Mouse (Mus musculus): ENCODE data around the gene Gli3.

Gli3 gene

DNA sequence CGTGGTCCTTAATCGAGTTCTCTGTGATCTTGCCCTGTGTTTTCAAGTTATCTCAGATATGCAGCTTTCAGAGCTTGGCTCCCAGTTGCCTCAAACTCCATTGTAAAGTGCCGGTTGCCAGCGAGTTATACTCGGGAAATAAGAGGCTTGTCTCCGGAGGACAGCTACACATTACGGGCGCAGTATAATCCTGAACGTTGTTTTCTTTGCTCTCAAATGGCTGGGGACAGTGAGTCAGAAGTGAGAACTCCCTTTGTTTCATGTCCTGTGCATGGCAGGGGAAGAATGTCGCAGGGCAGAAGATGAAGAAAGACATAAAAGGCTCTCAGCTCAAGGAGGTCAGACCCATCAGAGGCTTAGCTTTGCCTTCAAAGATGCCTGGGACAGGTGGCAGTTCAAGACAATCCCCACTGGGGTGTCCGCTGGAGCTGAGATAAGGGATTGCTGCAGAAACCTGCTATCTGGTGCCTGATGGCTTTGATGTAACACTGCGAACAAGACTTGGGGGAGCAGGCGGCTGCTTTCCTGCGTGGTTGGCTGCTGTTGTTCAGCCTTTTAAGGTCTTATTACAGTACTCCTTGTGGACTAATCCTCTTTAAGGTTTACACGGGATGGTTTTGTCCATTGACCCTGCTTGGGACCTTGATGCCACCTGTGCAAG lies 108.0 kb downstream of the Gli3 start:
- no peak for DNase-seq

DNA sequence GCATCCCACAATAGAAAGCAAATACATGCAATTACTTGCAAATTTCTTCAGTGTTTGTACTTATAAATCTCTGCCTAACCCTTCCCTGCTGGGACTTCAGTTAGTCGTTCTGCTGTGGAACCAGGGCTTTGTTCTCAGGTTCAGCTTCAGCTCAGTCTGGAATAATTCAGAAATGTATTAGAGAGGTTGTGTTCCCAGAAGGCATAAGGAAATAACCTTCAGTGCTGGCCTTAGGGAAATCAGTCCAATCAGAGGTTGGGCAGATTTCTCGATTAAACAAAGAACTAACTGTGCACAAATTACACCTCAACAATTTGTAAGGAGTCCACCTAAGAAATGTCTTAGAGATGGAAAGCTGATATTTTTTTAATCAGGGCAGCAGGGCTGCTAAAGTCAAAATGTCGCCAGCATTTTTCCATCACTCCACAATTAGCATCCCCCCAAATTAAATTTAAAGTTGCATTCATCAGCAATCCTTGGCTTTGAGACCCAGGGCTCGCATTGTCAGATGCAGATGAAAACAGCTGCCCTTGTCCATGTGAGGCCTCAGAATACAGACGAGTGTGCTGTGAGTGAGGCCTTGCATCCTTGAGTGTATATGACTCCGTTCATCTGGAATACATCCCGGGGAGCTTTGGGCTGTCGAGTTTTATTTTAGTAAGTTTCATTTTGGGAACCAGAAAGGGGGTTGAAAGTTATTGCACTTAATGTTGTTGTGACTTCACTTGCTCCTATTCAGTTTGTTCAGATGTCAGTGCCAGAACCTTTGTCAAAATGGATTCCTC lies 114.3 kb downstream of the Gli3 start:
- DNase-seq: no peak

DNA sequence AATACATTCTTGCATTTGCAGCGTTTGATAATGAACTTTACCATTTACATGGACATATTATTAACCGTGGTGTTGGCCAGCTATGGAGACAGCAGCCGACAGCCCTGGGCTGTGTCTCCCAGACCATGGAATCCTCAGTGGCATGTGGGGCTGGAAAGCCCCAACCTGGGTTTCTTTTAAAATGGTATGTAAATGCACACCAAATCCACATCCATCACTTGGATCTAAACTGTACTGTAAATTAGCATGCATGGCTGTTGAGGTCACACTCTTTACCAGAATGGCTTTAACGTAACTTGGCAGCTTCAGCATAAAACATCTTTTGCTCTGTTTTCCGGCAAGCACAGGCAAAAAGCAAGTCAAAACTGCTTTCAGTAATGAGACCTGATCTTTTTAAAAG lies 117.4 kb downstream of the Gli3 start:
- no peak for DNase-seq

DNA sequence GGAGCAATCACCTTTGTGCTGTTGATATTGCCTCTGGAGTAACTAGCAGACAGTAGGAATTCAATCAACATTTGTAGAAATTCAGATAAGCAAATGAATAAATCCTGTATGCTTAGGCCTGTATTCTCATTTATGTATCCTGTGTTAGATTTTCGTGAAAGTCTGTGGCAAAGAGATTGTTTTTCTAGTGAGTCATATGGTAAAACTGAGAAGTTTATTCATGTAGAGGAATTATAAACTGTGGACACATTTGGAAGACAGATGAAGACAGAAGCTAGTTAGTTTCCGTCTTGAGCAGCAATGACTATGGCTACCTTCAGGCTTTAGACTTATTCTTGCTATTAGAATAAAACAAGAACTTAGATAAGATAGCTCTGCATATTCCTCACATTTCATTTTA lies 122.9 kb downstream of the Gli3 start:
- no peak for DNase-seq

DNA sequence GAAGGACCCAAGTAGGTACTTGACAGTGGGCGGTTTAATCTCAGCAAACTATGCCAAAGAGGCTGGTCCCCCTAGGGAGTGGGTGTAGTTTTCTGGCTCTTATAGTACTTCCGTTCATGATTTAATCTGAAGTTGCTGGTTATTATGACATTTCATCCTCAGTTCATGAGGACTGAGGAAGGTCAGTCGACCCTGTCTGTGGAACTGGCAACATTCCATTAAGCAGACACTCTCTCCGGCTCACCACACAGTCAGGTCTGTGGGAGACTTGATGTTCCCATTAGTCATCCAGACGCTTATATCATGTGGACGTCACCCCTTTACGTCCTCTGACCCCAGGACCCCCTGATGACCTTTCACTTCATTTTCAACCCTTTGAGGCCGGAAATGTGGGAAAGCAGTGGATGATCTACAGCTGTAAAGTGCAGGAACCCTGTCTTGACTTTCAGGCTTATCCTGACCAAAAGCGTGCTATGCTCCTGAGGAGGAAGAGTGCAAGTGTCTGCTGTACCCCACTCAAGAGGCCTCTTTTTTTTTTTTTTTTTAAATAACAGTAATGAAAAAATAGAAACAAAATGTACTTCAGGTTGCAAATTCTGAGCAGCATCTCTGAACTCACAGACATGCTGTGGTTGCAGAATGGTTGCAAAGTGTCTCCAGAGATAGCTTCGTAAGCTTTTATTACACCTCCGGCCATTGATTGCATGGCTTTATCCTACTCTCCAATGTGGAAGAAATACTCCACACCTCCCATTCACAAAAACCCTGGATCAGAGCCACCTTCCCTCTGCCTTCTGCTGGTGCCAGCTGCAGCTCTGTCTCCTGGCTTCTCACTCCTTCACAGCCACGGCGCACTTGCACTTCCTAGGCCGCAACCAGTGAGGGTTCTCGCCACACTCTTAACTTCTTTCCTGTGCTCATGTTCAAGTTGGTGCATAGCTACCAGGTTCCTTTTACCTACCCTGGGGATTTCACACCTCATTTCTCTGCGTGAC lies 125.5 kb downstream of the Gli3 start:
- no peak for DNase-seq

DNA sequence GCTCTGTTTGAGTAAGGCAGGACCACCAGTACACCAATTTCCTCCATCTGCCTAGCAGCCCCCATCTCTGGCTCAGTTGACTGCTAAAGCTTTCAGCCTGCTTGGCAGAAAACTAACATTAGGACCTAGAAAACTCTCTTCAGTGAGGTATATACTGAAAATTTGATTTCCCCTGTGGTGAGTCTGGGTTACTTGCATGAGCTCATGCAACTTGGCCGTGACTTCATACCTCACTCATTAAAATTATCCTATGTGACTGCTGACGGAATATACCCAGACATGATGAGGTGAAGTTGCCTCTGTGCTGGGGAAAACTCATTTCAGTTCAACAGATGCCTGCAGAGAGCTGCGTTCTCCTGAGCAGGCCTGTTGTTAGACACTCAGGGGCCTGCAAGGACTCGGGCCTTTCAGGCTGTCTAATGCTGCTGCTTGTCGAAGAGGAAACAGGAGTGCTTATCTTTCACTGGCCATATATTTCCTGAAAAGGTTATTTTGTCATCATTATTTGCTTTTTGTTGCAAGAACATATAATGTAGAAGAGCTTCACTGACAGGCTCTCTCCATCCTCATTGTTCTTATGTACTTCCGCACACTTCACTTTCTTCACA lies 127.4 kb downstream of the Gli3 start:
- DNase-seq: no peak

DNA sequence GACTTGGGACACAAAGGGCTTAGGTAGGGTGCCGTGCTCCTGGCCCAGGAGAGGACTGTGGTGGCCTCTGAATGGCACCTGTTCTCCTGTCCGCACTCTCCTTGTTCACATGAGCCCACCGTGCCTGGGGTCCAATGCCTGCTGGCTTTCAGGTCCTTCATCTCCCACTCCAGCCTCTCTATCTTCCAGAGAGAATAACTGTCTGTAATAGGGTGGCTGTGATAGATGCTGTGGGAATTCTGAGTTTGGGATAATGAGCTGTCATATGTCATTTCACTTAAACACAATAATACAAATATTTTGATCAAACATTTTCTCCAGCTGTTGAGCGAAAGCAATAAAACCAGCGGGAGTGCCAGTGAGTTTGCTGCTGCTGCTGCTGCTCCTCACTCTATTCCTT lies 133.6 kb downstream of the Gli3 start:
- no peak for DNase-seq

DNA sequence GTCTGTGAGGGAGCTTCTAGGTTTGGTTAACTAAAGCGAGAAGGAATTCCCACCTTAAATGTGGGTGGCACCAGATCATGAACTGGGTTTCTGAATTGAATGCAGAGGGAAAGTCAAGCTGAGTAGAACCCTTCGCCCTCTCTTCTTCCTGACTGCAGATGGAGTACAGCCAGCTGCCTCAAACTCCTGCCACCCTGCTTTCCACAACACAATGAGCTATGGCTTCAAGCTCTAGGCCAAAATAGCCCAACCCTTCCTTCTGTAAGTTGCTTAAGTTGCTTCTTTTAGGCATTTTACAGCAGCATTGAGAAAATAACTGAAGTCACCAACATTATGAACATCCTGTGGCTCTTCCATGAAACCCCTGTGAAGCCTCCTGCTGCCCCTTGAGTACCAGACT lies 136.7 kb downstream of the Gli3 start:
- DNase-seq: no peak

DNA sequence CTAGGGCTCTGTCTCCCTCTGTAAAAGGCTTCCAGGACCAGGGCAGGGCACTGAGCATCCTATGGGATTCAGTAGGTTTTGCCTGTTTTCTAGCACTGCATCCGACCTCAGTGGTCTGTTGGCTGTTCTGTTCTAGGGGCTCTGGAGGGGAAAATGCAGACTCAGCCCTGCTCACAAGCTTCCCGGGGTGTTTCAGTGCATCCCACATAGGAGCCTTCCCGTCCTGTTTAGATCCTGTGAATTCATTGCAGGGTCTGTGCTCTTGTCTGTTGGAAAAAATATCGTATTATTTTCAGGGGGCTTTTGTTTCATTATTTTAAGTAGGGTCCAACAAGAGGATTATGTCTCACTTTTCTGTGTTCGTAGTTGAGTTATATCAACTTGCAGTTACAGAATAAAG lies 139.1 kb downstream of the Gli3 start:
- DNase-seq: no peak

DNA sequence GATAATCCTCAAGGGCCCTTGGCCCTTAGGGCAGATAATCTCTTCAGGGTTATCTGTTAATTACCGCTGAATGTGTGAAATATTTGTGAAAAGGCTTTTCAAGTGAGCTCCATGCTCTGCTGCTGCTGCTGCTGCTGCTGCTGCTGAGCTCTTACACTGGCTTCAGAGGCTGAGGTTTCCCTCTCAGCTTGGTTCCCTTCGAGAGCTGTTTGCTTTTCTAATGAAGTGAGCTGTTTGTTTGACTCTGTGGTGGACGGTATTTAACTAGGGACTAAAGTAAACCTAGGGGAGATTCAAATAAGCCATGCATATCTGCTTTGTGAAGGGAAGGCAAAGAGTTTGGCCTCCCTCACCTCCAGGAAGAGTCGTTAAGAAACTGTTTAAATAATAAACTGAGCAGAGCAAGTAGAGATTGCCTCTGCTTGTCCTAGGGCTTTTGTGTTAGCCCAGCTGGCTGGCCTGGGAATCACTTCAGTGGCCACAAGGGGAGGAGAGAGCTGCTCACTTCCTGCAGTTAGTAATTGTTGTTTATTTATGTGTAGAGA lies 139.7 kb downstream of the Gli3 start:
- DNase-seq: no peak

DNA sequence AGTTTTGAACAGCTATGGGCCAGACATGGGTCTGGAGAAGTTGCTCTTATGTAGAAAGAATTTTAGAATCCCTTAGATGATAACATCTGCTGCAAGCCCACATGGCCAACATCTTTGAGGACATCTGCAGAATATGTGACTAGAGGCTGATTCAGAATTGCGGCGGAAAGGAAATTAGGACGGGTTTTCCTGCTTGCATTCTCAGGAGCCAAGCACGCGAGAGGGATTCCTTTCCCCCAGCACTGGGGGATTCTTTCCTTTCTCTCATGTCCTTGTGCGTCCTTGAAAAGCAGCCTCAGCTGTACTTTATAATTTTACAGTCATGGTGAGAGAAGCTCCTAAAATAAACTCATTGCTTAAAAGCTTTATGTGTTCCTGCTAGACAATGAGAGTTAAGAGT lies 141.0 kb downstream of the Gli3 start:
- DNase-seq: no peak

DNA sequence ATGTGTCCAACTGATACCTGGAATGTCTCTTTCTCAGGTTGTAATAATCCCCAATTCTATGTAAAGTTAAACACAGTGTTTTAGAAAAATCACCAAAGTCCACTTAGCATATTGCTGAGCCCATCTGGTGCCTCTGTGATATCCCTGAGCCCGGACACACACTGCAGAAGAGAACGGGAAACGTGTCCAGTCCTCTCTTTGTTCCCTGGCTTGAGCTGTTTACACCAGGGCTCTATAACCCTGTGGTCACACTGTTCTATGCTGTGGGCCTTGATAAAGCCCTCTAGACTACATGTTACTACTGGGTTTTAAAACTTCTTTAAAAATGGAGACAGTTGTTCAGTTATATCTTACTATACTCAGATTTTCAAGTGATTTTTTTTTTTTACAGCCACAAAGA lies 154.4 kb downstream of the Gli3 start:
- DNase-seq: no peak

DNA sequence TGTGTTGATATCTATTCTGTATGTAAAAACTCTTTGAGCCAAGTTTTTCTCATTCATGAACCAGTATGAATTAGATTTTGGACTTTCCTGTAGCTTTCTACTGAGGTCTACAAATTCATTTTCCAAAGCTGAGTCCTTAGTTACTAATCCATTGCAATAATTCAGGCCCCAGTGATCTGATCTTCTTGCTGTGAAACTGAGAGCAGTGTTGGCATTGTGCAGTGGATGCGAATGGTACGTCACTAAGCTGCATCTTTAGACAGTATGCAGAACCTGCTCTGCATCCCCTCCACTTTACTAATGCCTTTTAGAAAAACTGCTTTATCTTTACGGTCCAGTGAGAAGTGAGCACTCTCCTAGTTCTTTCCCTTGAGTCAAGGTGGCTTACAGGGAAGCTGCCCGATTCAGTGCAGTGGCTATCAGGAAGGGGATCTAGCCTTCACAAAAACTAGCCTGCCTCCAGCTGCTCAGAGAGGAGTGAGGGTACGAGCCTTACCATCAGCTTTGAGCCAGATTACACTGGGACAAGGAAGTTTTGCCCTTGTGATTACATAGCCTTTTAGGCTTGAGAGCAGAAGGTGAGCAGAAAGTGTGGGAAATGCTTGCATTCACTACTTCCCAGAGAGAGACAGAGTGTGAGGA lies 155.1 kb downstream of the Gli3 start:
- DNase-seq: no peak

DNA sequence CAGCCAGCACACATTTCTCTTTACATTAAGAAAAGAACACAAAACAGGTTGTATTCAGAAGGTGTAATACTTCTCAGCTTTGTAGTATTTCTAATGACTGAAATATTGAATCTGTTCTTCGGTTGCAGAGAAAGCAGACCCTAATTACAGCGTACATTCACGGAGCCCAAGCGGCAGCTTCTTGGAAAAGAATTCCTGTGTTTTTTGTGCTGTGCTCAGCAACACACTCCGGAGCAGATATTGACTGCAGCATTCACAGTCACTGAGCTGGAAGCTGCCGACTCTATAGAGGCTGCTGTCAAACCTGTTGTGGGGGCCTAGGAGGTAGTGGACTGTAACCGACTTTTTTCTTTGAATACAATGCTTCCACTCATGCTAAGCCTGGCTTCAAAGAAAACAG lies 158.0 kb downstream of the Gli3 start:
- DNase-seq: no peak

DNA sequence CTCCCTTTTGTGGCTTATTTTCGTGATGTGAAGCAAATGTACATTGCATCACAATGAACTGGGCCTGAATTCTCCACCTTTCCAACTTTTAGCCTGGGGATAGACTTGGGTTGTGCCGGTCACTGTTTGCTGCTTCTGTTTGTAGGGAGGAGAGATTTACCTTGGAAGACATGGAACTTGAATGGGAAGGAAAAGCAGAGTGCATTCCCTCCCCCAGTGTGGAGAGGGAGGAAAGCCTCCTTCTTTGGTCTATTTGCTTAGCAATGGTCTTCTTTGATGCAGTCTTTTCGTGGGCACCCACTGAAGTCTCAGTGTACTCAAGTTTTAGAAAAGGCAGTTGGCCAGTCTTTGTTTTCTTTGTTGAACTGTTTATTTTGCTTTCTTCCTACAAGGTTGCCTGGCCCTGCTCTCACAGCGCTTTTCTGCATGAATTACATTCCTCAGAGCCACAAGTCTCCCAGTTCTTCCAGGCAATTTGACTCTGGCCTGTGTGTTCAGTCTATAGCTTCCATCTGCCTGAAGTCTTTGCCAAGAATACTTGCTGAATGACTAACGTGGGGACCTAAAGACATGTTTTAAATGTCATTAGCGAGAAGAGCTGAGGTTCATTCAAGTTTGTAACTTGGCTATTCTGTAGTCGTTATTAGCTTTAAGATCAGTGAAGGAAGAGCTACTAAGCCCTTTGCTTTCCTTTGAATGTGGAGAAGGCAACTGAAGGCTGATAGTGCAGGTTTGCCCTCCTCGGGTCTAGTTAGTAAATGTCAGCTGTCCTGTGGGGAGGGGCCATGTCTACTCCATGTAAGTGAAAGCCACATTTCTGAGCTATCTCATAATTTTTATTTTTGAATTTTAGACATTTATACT lies 161.7 kb downstream of the Gli3 start:
- no peak for DNase-seq

DNA sequence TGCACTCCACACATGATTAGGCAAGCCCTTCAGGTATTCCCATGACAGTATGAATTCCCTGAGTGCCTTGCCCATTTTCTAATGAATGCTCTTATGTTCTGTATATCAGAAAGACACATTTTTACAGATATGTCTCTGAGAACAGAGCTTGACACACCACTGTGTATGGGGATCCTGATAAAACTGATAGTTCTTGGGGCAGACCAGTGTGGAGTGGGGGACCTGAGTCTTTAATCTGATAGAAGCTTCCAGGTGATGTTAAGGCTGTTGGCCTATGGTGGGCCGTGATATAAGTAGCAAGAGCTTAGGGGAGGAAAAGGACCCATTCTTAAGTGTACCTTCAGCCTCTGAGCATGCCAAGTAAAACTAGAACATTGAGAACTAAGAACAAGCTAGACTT lies 178.5 kb downstream of the Gli3 start:
- DNase-seq: no peak

DNA sequence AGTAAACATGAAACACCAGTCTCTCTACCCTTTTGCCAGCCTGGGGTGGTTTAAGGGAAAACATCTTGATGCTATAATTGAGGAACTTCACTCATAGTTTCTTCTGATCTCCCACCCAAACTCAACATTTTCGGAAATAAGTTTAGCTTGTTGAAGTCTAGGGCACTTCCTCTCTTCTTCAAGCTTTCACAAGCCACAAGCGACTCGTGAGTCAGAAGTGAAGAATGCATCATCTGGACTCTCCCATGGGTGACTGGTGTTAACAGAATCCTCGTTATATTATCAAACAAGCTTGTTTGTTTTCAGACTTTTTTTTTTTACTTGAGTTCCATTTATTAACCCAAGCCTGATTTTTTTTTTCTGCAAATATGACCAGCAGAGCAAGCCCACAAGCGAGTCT lies 197.5 kb downstream of the Gli3 start:
- DNase-seq: no peak

DNA sequence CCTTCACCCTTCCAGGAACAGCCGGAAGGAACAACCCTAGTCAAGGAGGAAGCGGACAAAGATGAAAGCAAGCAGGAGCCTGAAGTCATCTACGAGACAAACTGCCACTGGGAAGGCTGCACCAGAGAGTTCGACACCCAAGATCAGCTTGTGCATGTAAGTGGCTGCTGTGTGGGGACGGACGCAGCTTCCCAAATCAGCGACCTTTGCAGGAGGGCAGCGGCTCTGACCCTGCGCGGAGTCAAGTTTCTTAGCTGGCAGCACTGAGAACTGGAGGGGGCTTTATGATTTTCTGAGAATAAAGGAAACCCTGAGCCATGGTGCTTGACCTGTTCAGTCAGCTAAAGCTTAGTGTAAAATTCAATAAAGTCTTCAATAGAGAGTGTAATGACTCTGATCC lies 199.3 kb downstream of the Gli3 start:
- DNase-seq: no peak

DNA sequence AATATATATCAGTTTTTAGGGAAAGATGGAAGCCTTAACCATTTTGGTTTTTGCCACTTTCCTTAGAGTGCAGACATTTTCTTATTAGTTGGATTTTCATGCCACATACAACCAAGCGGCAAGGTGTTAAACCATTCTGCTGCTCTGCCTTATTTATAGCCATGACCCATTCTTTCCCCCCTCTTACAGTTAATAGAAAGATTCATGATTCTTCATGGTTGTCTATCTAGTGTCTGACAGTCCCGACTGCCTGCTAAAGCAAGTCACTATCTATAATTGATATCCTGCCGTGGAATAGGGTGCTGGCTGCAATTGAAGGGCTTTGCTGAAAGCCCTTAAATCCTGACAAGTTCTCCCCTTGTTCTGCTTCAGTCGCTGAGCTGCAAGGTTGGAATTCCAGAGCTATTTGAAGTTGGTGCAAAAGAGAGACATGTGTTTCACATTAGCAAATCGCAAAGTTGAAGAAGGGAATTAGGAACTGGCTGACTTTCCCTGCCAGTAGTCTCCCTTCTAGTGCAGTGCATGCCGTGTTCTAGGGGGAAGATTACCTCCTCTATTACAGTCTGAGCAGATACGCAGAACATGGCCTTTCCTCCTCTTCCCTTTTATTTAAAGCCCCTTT lies 201.7 kb downstream of the Gli3 start:
- DNase-seq: no peak

DNA sequence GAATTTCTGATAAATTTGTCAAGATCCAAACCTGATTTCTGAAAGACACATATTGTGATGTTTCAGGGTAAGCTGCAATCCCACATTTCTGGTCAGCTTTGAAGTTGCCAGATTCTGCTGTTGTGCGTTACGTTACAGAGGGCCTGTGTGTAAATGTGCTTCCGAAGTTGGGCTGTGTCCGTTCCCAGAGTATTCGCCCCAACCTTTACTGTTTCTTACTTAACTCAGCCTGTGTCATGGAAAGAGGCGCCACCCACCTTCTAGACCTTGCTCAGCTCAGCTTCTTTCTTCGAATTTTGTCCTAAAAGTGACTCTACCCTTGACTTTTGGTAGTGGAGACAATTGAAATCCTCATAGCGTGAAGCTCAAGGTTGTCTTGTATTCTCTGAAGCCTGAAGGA lies 202.5 kb downstream of the Gli3 start:
- DNase-seq: no peak

Data from cerebellum, adult 11 months (tissue).